In the genomic region with DNA sequence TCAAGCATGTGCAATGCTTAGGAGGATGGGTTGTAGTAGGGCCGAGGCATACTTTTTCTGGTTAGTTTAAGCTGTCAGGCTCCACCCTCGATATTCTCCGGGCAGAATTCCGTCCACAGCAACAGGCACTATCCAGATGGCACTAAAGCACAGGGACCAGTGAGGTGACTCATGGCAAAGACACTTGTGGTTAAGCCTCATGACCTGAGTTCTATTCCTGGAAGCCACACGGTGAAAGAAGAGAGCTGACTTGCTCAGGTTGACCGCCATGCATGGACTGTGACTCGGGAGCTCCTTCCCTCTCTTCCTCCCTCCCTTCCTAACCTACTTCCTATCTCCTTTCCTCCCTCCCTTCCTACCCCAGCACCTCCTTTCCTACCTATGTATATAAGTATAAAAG, we compare ENCODE assay signal across 28 mouse cellular contexts. TPM values are rescaled to one million over a fixed set of nuclear protein-coding genes. Genes with fewer than 3 reads are reported as not detected.
DNase-seq lines count a peak whose midpoint lies in the region; ATAC-seq and TF ChIP-seq lines count a peak whose summit lies in the region.
"Had no signal": no experiment of that assay in that cellular context is flagged by ENCODE, and none has a peak within 500 bp of the region (broad histone marks: within the 10 kb centered on the region; RNA-seq: fewer than 3 reads in every experiment).

No protein-coding gene starts in this region.

- H3K9me3 ChIP-seq in forebrain, embryonic 10.5 days: no peaks in the 10 kb centered on the region
- H3K9me3 ChIP-seq in forebrain, postnatal 0 days (ENCODE audit: low read length): no peaks in the 10 kb centered on the region
- no peaks in the 10 kb centered on the region for H3K9me3 ChIP-seq in stomach, postnatal 0 days (ENCODE audit: control insufficient read depth, low read length)
- H3K9me3 ChIP-seq: embryonic facial prominence, embryonic 15.5 days; forebrain, embryonic 12.5 days; heart, embryonic 12.5 days; hindbrain, embryonic 15.5 days had no signal

- H3K27ac ChIP-seq in forebrain, embryonic 10.5 days: no peak overlapping the region
- H3K27ac ChIP-seq in forebrain, postnatal 0 days (ENCODE audit: low read depth, low read length): no peak overlapping the region
- H3K27ac ChIP-seq in stomach, postnatal 0 days (replicated peaks): no peak overlapping the region
- H3K27ac ChIP-seq: embryonic facial prominence, embryonic 15.5 days; forebrain, embryonic 12.5 days; gastrocnemius, adult 2 months; hindbrain, embryonic 15.5 days had no signal

- peak; percentile 8 for DNase-seq in gastrocnemius, adult 18-20 months (ENCODE audit: low spot score)
- DNase-seq in gastrocnemius, postnatal 10 days: no peak
- peak; percentile 72 for DNase-seq in 3134 (ENCODE audit: extremely low read depth, insufficient read length, low spot score)
- peak; percentile 23 for DNase-seq in MN1 (ENCODE audit: low spot score)
- DNase-seq in adipocyte (ENCODE audit: low spot score): peak; percentile 24
- DNase-seq in forebrain, embryonic 10.5 days (ENCODE audit: extremely low spot score, low spot score): no peak
- DNase-seq in forebrain, postnatal 0 days: no peak
- DNase-seq in stomach, postnatal 0 days (ENCODE audit: low spot score): no peak
- DNase-seq: adrenal gland, postnatal 10 days; cerebellum, adult 11 months; cerebellum, adult 8-10 months; cerebellum, postnatal 14 days; embryo, embryonic 11 days; gastrocnemius, adult 2 months; gastrocnemius, postnatal 36 days; heart, adult 18-20 months; heart, postnatal 36 days; kidney, adult 11 months had no signal

- 92% methylated on average over 7 of the region's 7 CpGs for WGBS in forebrain, embryonic 10.5 days
- 85% methylated on average over 7 of the region's 7 CpGs for WGBS in forebrain, postnatal 0 days
- WGBS in stomach, postnatal 0 days: 63% methylated on average over 7 of the region's 7 CpGs

- H3K4me2 ChIP-seq in forebrain, postnatal 0 days (ENCODE audit: low read depth): no peak overlapping the region
- no peak overlapping the region for H3K4me2 ChIP-seq in stomach, postnatal 0 days (replicated peaks; ENCODE audit: low read depth)
- H3K4me2 ChIP-seq: embryonic facial prominence, embryonic 15.5 days; forebrain, embryonic 12.5 days; heart, embryonic 12.5 days; hindbrain, embryonic 15.5 days had no signal

- TF ChIP-seq EP300 in stomach, postnatal 0 days (optimal IDR thresholded peaks at IDR 0.05): no peak

- no peak for TF ChIP-seq CTCF in forebrain, postnatal 0 days (IDR thresholded peaks at IDR 0.05; ENCODE audit: low read depth)
- TF ChIP-seq CTCF in stomach, postnatal 0 days (IDR thresholded peaks at IDR 0.05; ENCODE audit: low read depth): no peak

- H3K4me3 ChIP-seq in forebrain, embryonic 10.5 days: no peak overlapping the region
- no peak overlapping the region for H3K4me3 ChIP-seq in forebrain, postnatal 0 days (ENCODE audit: low read depth, low read length)
- no peak overlapping the region for H3K4me3 ChIP-seq in stomach, postnatal 0 days (ENCODE audit: low read depth, low read length)
- H3K4me3 ChIP-seq: embryonic facial prominence, embryonic 15.5 days; forebrain, embryonic 12.5 days; gastrocnemius, adult 2 months; heart, embryonic 12.5 days; hindbrain, embryonic 15.5 days had no signal

- H3K27me3 ChIP-seq in forebrain, embryonic 10.5 days (ENCODE audit: poor library complexity, severe bottlenecking): no peaks in the 10 kb centered on the region
- H3K27me3 ChIP-seq in forebrain, postnatal 0 days (ENCODE audit: insufficient read depth, low read length): no peaks in the 10 kb centered on the region
- H3K27me3 ChIP-seq in stomach, postnatal 0 days (ENCODE audit: control insufficient read depth, insufficient read depth, low read length): no peaks in the 10 kb centered on the region
- H3K27me3 ChIP-seq: embryonic facial prominence, embryonic 15.5 days; forebrain, embryonic 12.5 days; hindbrain, embryonic 15.5 days had no signal

- no peak for ATAC-seq in forebrain, postnatal 0 days
- no peak for ATAC-seq in stomach, postnatal 0 days (ENCODE audit: low FRiP score, low TSS enrichment)
- ATAC-seq: forebrain, embryonic 16.5 days had no signal

- no peak overlapping the region for H3K9ac ChIP-seq in forebrain, postnatal 0 days
- no peak overlapping the region for H3K9ac ChIP-seq in stomach, postnatal 0 days (ENCODE audit: low read length)
- H3K9ac ChIP-seq: embryonic facial prominence, embryonic 15.5 days; forebrain, embryonic 12.5 days; heart, embryonic 12.5 days; hindbrain, embryonic 15.5 days had no signal

- H3K36me3 ChIP-seq in forebrain, embryonic 10.5 days (replicated peaks): no peaks in the 10 kb centered on the region
- H3K36me3 ChIP-seq in forebrain, postnatal 0 days (ENCODE audit: insufficient read depth): no peaks in the 10 kb centered on the region
- H3K36me3 ChIP-seq in stomach, postnatal 0 days (ENCODE audit: control insufficient read depth, insufficient read depth, low read length): no peaks in the 10 kb centered on the region
- H3K36me3 ChIP-seq: embryonic facial prominence, embryonic 15.5 days; forebrain, embryonic 12.5 days; G1E; heart, embryonic 12.5 days; hindbrain, embryonic 15.5 days had no signal

- H3K4me1 ChIP-seq in forebrain, embryonic 10.5 days: peaks cover 11% of the 10 kb centered on the region; the same call in 1 of the 2 replicates
- H3K4me1 ChIP-seq in forebrain, postnatal 0 days (ENCODE audit: insufficient read depth): no peaks in the 10 kb centered on the region
- H3K4me1 ChIP-seq in stomach, postnatal 0 days (replicated peaks; ENCODE audit: control insufficient read depth, insufficient read depth): no peaks in the 10 kb centered on the region
- H3K4me1 ChIP-seq: embryonic facial prominence, embryonic 15.5 days; forebrain, embryonic 12.5 days; heart, embryonic 12.5 days; hindbrain, embryonic 15.5 days had no signal

RNA-seq across cellular contexts. Expression of gene Pdcl3, which starts 5.5 kb away (rescaled TPM):
- total RNA-seq in gastrocnemius, adult 18-20 months (2021): 10 to 100 TPM; 74.6 to 82.2 TPM
- 10 to 100 TPM; 88.6 to 89.5 TPM for total RNA-seq in gastrocnemius, postnatal 10 days (2021)
- polyA plus RNA-seq in forebrain, embryonic 10.5 days (2016; fragmentation: Nextera tagmentation; extraction: Ambion mirVana): 161 TPM in 2 replicates
- 58.4 and 73.2 TPM in 2 replicates for total RNA-seq in forebrain, postnatal 0 days (2014; rRNA removed)
- 157 and 159 TPM in 2 replicates for polyA plus RNA-seq in forebrain, postnatal 0 days (2015; fragmentation: Nextera tagmentation; extraction: Ambion mirVana)
- polyA plus RNA-seq in stomach, postnatal 0 days (2015; fragmentation: Nextera tagmentation; extraction: Ambion mirVana): 151 and 155 TPM in 2 replicates

RNA-seq across cellular contexts. Expression of gene Nms, which starts 41.0 kb away (rescaled TPM):
- total RNA-seq in gastrocnemius, adult 18-20 months (2021): not detected
- total RNA-seq in gastrocnemius, postnatal 10 days (2021): not detected
- polyA plus RNA-seq in forebrain, embryonic 10.5 days (2016; fragmentation: Nextera tagmentation; extraction: Ambion mirVana): not detected in 2 replicates
- total RNA-seq in forebrain, postnatal 0 days (2014; rRNA removed): 0.15 and 1.3 TPM in 2 replicates
- 0.38 and 0.85 TPM in 2 replicates for polyA plus RNA-seq in forebrain, postnatal 0 days (2015; fragmentation: Nextera tagmentation; extraction: Ambion mirVana)
- polyA plus RNA-seq in stomach, postnatal 0 days (2015; fragmentation: Nextera tagmentation; extraction: Ambion mirVana): not detected in 2 replicates
- total RNA-seq: adrenal gland, postnatal 10 days; adrenal gland, postnatal 4 days; common myeloid progenitor, adult 5-6 weeks; G1E; gastrocnemius, adult 2 months; gastrocnemius, postnatal 36 days; heart, adult 18-20 months; heart, postnatal 36 days had no signal
- polyA plus RNA-seq: embryonic facial prominence, embryonic 11.5 days; embryonic facial prominence, embryonic 15.5 days; forebrain, embryonic 12.5 days; G1E; heart, embryonic 12.5 days; heart, embryonic 16.5 days had no signal

Comparison
In these comparisons a context has a peak if more than half of its experiments do, and no peak if none do; other contexts are left out.
1. DNase-seq: peak in gastrocnemius, adult 18-20 months (single experiment), 3134 (single experiment), MN1 (single experiment) and adipocyte (single experiment); none in gastrocnemius, postnatal 10 days (single experiment), forebrain, embryonic 10.5 days (single experiment), forebrain, postnatal 0 days (single experiment) and stomach, postnatal 0 days (single experiment).